Mouse (Mus musculus): ENCODE data around the gene Gabrd.

Gabrd gene

GRCm38 (mm10) chr4:155382752-155383151 is 15.2 kb downstream of the Gabrd start:
- no peak for DNase-seq (ENCODE audit: low read depth)

GRCm38 (mm10) chr4:155381974-155382373 is 15.9 kb downstream of the Gabrd start:
- no peak for DNase-seq (ENCODE audit: low read depth)

GRCm38 (mm10) chr4:155371797-155372735 is 25.8 kb downstream of the Gabrd start:
- DNase-seq (ENCODE audit: low read depth), result no peak

DNA sequence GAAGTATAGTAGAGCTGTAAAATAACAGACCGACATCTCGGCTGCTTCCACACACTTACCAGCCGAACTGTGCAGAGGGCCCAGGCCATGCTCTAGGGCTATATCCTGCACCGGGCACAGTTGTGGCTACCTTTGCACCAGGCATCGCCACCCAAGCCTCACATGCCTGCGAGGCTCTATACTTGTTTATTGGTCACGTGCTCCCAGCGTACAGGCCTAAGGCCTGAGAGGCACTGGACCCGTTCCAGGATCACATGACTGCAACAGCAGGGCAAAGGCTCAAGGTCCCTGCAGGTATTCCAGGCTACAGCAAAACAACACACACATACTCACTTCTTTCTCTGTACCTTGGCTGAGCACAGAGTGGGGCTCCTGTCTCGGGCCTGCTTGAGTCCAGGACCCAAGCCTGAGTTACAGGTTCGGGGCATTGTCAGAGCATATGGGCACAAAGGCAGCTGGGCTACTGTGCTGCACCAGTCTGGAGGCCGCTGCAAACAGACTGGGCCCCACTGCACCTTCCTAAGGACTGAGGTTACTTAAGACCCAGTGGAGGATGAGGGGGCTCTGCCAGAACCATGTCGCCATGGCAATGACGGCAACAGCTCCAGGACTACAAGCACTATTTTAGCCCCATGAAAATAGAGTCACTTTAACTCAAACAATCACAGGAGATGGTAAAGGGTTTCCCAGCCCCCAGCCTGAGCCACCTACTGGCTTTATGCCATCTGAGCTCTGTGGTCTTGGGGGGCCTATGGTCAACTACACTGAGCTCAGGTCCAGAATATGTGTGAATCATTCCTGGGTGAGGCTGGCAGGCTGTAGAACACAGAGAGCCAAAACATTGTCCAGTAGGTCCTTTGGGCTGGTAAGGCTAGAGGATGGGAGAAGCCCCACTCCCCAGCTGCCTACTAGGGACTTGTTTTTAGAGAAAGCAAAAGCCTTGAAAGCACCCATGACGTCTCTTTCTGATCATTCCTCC is 26.9 kb downstream of the Gabrd start:
- no peak for DNase-seq (ENCODE audit: low read depth)

- peak; percentile 66 for DNase-seq (ENCODE audit: low read depth)
Observed at GRCm38 (mm10) chr4:155368684-155369083, 29.2 kb downstream of the Gabrd start.

DNA sequence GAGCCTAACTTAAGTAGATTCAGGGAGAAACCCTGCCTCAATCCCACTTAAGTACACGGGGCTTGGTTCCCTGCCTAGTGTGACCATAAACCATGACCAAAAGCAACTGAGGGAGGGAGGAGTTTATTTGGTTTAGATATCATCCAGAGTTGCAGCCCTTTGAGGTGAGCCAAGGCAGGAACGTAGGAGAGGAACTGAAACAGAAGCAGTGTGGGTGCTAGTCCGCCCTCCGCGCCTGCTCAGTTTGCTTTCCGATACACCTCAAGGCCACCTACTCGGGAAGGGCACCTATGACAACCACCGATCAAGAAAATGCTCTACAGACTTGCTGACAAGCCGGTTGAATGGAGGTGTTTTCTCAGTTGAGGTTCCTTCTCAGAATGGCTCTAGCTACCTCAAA is 30.2 kb downstream of the Gabrd start:
- DNase-seq (ENCODE audit: low read depth), result no peak

DNA sequence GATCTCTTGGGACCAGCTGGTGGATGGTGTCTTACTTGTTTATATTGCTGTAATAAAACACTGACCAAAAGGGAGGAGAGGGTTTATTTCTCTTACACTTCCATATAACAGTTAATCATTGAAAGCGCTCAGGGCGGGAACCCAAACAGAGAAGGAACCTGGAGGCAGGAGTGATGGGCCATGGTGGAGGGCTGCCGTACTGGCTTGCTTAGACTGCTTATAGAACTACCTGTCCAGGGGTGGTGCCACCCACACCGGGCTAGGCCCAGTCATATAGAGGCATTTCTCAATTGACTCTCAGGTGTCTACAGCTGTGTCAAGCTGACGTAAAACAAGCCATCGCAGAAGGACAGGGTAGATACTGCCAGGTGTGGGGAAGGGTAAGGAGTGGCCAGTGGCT is 31.1 kb downstream of the Gabrd start:
- DNase-seq (ENCODE audit: low read depth), result no peak

- DNase-seq (ENCODE audit: low read depth), result no peak
Observed at GRCm38 (mm10) chr4:155362443-155362842, 35.5 kb downstream of the Gabrd start.

DNA sequence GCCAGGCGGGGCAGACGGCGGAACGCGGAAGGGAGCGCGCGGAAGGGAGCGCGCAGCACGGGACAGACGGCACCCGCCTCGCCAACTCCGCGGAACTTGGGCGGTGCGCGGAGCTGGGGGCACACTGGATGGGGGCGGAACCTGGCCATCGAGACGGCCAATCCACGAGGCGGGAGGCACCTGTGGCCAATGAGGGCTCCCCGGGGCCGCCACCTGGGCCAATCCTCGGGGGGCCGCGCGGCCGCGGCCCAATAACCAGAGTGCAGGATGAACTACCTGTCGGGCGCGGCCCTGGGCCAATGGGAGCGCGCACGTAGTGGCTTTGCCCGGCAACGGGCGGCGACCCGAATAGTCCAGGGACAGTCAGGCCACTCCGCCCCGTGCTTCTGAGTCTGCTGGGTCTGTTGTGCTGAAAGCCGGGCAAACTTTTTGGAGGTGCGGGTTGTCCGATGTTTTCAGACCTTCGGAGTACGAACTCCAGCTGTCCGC is 36.6 kb downstream of the Gabrd start, which contains the start of gene Prkcz:
Gene Prkcz (minus strand): TSS at position 59 of the 489 bp plus-strand sequence.
- peak; percentile 90 for DNase-seq (ENCODE audit: low read depth)

DNA sequence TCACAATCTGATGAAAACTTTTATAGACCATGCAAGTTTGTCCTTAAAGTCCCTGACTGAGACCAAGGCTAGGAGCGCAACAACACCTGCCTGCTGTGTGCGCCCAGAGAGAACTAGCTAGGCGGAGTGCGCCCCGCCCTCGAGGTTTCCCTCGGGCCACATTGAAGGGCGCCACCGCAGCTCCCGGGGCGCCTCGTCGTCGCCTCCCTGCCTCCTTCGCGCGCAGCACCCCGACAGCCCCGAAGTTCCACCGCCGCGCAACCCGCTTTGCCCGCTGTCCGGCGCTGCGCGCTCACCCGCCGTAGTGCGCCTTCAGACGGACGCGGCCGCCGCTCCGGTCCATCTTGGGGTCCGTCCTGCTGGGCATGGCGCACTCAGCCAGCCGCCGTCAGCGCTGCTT is 37.1 kb downstream of the Gabrd start:
- DNase-seq (ENCODE audit: low read depth), result peak; percentile 66

GRCm38 (mm10) chr4:155359560-155360464 is 38.1 kb downstream of the Gabrd start:
- DNase-seq (ENCODE audit: low read depth), result no peak

- DNase-seq (ENCODE audit: low read depth), result peak; percentile 69
Observed at GRCm38 (mm10) chr4:155357601-155358000, 40.3 kb downstream of the Gabrd start.

GRCm38 (mm10) chr4:155356354-155356753 is 41.6 kb downstream of the Gabrd start:
- DNase-seq (ENCODE audit: low read depth), result no peak

DNA sequence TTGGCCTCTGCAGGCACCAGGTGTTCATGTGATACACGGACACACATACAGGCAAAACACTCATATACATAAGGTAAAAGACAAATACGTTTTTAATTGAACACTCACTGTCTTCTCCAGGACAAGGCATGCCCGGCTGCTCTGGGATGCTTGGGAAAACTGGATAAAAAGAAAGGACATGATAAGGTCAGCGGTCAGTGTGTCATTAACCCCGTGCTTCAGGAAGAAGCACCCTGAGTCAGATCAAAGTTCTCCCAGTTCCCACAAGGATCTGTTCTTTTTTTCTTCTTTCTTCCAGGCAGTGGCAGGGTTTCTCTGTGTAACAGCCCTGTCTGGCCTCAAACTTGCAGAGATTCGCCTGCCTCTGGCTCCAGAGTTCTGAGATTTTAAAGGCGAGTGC is 43.4 kb downstream of the Gabrd start:
- DNase-seq (ENCODE audit: low read depth), result no peak

DNA sequence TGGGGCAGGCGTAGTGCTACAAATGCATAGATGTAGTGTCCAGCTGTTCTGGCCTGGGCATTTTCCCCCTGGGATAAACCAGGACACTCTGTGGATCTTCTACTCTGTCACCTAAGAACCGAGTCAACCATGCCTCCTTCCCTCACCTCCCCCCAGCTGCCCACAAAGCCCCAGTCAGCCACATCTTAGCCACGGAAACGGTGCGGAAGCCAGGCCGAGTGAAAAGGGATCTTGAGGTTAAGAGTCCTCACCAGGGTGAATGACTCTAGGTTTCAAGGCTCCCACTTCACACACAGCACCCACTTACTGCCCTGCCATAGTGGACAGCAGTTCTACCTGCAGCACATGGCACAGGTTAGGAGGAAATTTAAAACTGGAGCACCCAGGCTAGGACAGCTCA is 43.9 kb downstream of the Gabrd start:
- peak; percentile 43 for DNase-seq (ENCODE audit: low read depth)

- DNase-seq (ENCODE audit: low read depth), result no peak
Observed at GRCm38 (mm10) chr4:155352581-155352980, 45.3 kb downstream of the Gabrd start.

DNA sequence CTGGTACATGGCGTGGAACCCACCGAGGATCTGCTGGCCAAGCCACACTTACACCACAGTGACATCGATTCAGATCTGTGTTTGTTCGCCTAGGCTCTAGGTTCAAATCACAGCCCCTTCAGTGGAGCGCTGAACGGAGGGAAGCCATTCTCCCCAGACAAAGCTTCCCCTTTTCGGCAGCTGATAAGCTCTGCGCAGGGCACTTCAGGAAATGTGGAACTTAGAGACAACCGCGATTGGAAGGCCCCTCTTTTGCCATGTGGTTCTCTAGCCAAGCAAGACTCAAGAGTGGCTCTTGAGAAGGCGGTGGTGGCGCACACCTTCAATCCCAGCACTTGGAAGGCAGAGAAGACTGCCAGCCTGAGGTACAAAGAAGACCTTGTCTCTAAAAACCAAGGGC is 51.6 kb downstream of the Gabrd start:
- no peak for DNase-seq (ENCODE audit: low read depth)

DNA sequence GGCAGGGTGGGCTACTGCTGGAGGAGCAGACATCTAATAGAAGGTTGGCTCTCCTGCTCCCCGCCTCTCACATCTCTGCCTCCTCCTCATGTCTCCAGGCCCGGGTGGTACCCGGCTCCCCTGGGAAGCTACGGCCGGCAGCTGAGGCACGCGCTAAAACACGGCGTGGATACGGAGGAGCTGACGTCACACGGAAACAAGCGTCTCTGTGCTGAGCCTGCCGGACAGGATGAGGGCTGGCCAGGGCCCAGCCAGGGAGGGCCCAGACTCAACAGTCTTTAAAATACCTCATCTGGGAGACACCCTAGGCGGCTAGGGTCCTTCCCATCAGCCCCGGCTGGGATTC is 52.3 kb downstream of the Gabrd start:
- DNase-seq (ENCODE audit: low read depth), result no peak

DNA sequence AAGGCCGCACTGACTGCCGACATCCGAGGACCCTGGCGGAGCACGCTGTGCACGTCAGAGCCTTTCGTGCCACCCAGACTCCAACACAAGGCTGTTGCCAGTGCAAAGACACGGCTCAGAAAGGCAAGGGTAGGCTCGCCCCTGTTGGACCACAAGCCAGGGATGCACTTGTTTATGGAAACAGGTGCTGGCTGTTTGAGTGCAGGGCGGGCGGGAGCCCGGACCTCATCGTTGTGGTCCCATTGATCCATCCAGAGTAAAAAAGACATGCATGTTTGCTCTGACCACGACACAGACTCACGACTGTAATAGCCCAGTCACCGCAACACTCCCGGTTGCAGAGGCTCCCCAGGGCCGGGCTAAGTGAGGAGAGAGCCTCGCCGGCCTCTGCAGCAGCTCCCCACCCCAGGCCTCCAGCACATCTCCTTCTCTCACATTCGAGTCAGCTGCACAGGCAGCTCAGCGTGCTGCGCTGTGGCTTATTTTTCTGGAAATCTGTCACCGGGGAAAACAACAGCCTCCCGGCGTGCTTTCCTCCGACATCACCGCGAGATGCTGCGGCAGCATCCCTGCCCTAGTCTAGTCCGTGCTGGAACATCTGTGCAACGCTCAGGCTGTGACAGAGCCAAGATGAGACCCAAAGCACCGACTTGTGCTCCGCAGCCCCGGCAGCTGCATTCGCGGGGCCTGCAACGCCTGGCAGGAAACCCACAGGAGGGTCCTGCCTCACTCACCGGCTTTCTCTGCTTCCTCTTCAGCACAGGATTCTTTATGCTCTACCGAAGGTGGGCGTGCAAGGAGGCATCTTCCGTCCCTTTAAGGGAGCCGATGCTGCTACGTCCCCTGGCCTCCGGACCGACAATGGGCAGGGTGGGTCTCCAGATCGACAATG is 53.0 kb downstream of the Gabrd start:
- peak; percentile 34 for DNase-seq (ENCODE audit: low read depth)

DNA sequence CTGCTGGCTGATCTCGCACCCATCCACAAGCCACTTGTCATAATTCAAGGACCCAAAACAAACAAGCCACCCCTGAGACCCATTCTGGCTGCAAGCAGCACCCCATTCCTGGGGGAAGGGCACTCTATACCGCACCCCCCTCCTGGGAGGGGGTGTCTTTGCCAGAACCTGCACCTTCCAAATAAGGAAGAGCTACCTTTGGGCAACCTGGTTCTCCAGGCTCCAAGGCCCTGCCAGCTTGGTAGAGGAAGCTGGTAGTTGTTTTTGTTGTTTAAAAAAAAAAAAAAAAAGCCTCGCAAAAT is 53.7 kb downstream of the Gabrd start:
- DNase-seq (ENCODE audit: low read depth), result no peak
